Mouse (Mus musculus) liver, embryonic 11.5 days (tissue): ENCODE measurements around the gene Stx3. TPM values are rescaled to one million over a fixed set of nuclear protein-coding genes. Genes with fewer than 3 reads are reported as not detected.
A peak's percentile ranks its signal among the peaks of the same experiment; 100 is the strongest.

ENCODE experiments used
- ATAC-seq: fragments of 200-750 bp; cut with Nextera tagmentation; replicated peaks from 2 replicates; pipeline ENCODE4 v1.8.0; 2017; ENCODE audit warnings: moderate number of reproducible peaks, mild to moderate bottlenecking, moderate TSS enrichment, moderate library complexity; ENCODE audit not compliant: low FRiP score
- DNase-seq: peaks from one replicate; pipeline ENCODE4 v3.0.0-alpha.2; 2017; ENCODE audit warnings: low spot score
- H3K27ac ChIP-seq: fragments of 300-500 bp; sonication (generic); 2 replicates; pipeline ENCODE4 v1.5.1; 2014; ENCODE audit warnings: mild to moderate bottlenecking, low read depth, low read length, control low read depth
- H3K27me3 ChIP-seq: fragments of 300-500 bp; sonication (generic); replicated peaks from 2 replicates; pipeline ENCODE4 v1.6.1; 2014; ENCODE audit warnings: low read length, mixed read lengths; ENCODE audit not compliant: control insufficient read depth, insufficient read depth
- H3K36me3 ChIP-seq: fragments of 300-500 bp; sonication (generic); 2 replicates; pipeline ENCODE4 v1.6.1; 2014; ENCODE audit warnings: mild to moderate bottlenecking, low read length, moderate library complexity, mixed read lengths; ENCODE audit not compliant: control insufficient read depth, insufficient read depth
- H3K4me1 ChIP-seq: fragments of 300-500 bp; sonication (generic); replicated peaks from 2 replicates; pipeline ENCODE4 v1.6.1; 2014; ENCODE audit warnings: low read length, mixed read lengths; ENCODE audit not compliant: control insufficient read depth, insufficient read depth
- H3K4me2 ChIP-seq: fragments of 300-500 bp; sonication (generic); 2 replicates; pipeline ENCODE4 v1.6.1; 2014; ENCODE audit warnings: mild to moderate bottlenecking, control low read depth, moderate library complexity
- H3K4me3 ChIP-seq: fragments of 300-500 bp; sonication (generic); 2 replicates; pipeline ENCODE4 v1.5.1; 2014; ENCODE audit warnings: low read depth, low read length, control low read depth
- H3K9ac ChIP-seq: fragments of 300-500 bp; sonication (generic); 2 replicates; pipeline ENCODE4 v1.6.1; 2014; ENCODE audit warnings: low read depth, low read length, control low read depth
- H3K9me3 ChIP-seq: fragments of 300-500 bp; sonication (generic); 2 replicates; pipeline ENCODE4 v1.6.1; 2016; ENCODE audit warnings: low read length, inconsistent platforms, mixed read lengths; ENCODE audit not compliant: control insufficient read depth
- WGBS: fragments of 180-500 bp; shearing (Covaris S2); extraction: QIAGEN DNeasy Blood & Tissue Kit; methylation state at CpG from one replicate; pipeline ENCODE4 v1.1.7; 2014; 5-methylcytosine and 5-hydroxymethylcytosine counted together
- polyA plus RNA-seq: library from polyadenylated mRNA; unstranded; fragments of >200 nt; fragmentation: Nextera tagmentation; extraction: Ambion mirVana; gene quantifications from 2 replicates; pipeline ENCODE4 v1.2.1, GENCODE M21; 2014

Stx3 gene
- polyA plus RNA-seq, 1 experiment from 2014 or later = 5.0 TPM

- no peak overlapping the region for H3K4me3 ChIP-seq
- DNase-seq = no peak
- ATAC-seq = no peak
- no peaks in the 10 kb centered on the region for H3K9me3 ChIP-seq
- peak overlapping the region; percentile 59 for H3K4me2 ChIP-seq
- WGBS = 87% methylated on average over 5 of the region's 5 CpGs
- no peaks in the 10 kb centered on the region for H3K4me1 ChIP-seq
- H3K9ac ChIP-seq = no peak overlapping the region
- H3K27ac ChIP-seq = no peak overlapping the region
- H3K27me3 ChIP-seq = no peaks in the 10 kb centered on the region
- H3K36me3 ChIP-seq = peaks cover 6% of the 10 kb centered on the region; the same call in 1 of the 2 replicates
These were observed 49.8 kb downstream of the Stx3 start for GRCm38 (mm10) chr19:11769257-11769920.

GRCm38 (mm10) chr19:11768163-11768562 is 51.0 kb downstream of the Stx3 start:
- 9% methylated on average over 3 of the region's 3 CpGs for WGBS
- DNase-seq = no peak
- Histone ChIP-seq H3K4me2 (no peak overlapping the region), H3K9me3 (no peaks in the 10 kb centered on the region), H3K36me3 (peaks cover 2% of the 10 kb centered on the region; the same call in 1 of the 2 replicates), H3K4me1 (no peaks in the 10 kb centered on the region), H3K9ac (no peak overlapping the region), H3K27me3 (no peaks in the 10 kb centered on the region), H3K4me3 (no peak overlapping the region), H3K27ac (no peak overlapping the region)
- no peak for ATAC-seq

GRCm38 (mm10) chr19:11766413-11766812 is 52.8 kb downstream of the Stx3 start:
- no peaks in the 10 kb centered on the region for H3K4me1 ChIP-seq
- H3K27ac ChIP-seq = no peak overlapping the region
- no peak overlapping the region for H3K4me2 ChIP-seq
- H3K9me3 ChIP-seq = no peaks in the 10 kb centered on the region
- DNase-seq = no peak
- ATAC-seq = no peak
- 51% methylated on average over 4 of the region's 4 CpGs for WGBS
- H3K27me3 ChIP-seq = no peaks in the 10 kb centered on the region
- H3K9ac ChIP-seq = no peak overlapping the region
- no peaks in the 10 kb centered on the region for H3K36me3 ChIP-seq
- no peak overlapping the region for H3K4me3 ChIP-seq

GRCm38 (mm10) chr19:11765059-11765458 is 54.1 kb downstream of the Stx3 start:
- Histone ChIP-seq H3K9ac (no peak overlapping the region), H3K4me1 (no peaks in the 10 kb centered on the region), H3K36me3 (no peaks in the 10 kb centered on the region), H3K27ac (no peak overlapping the region), H3K4me2 (no peak overlapping the region), H3K9me3 (no peaks in the 10 kb centered on the region), H3K4me3 (no peak overlapping the region), H3K27me3 (no peaks in the 10 kb centered on the region)
- 70% methylated on average over 3 of the region's 3 CpGs for WGBS
- DNase-seq (no peak), ATAC-seq (no peak)

DNA sequence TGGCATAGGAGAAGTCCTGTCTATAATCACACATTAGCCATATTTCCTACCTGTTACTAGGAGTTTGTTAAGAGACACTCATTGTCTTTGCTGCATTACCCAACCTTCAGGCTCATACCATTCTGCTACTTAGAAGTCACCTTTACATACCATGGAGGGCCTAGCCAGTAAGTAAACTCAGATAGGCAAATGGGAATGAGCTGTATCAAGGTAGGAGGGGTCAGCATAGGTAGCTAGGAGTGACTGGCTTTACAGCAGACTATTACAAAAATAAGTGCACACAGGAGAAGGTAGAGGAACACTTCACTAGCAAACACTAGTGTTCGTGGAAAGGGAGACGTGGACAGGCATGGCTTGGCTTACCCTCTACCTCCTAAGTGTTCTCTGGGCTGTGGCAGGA is 71.9 kb downstream of the Stx3 start, which contains the start of gene Gif:
Gene Gif, plus strand, starts transcription at position 257 of the 400 bp plus-strand sequence.
- H3K36me3 ChIP-seq = no peaks in the 10 kb centered on the region
- no peak within 1 kb of the TSS for H3K27ac ChIP-seq
- ATAC-seq (no peak), DNase-seq (no peak)
- no peaks in the 10 kb centered on the region for H3K4me1 ChIP-seq
- no peak within 1 kb of the TSS for H3K9ac ChIP-seq
- WGBS = 85% methylated on average over 2 of the region's 2 CpGs
- H3K4me2 ChIP-seq = no peak within 1 kb of the TSS
- no peaks in the 10 kb centered on the region for H3K27me3 ChIP-seq
- H3K9me3 ChIP-seq = no peaks in the 10 kb centered on the region
- H3K4me3 ChIP-seq = no peak within 1 kb of the TSS

DNA sequence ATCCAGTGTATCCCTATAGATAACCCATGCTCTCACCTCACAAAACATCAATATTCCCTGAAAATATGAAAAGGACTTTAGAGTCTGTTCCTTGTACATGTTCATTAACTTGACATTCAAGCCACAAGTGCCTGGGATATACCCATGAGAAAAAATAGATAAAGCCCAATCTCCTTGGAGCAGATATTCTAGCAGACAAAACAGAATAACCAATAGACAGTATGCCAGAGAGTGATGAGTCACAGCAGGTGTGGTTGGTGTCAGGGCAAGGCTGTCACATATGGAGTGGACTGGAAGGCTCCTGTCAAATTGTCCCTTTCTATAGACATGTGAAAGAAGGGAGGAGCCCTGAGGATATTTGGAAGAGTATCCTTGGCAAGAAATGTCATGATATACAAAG is 73.5 kb downstream of the Stx3 start:
- Histone ChIP-seq H3K4me2 (no peak overlapping the region), H3K4me1 (no peaks in the 10 kb centered on the region), H3K9ac (no peak overlapping the region), H3K4me3 (no peak overlapping the region), H3K9me3 (no peaks in the 10 kb centered on the region), H3K36me3 (no peaks in the 10 kb centered on the region), H3K27me3 (no peaks in the 10 kb centered on the region), H3K27ac (no peak overlapping the region)
- ATAC-seq (peak; percentile 85), DNase-seq (no peak)

DNA sequence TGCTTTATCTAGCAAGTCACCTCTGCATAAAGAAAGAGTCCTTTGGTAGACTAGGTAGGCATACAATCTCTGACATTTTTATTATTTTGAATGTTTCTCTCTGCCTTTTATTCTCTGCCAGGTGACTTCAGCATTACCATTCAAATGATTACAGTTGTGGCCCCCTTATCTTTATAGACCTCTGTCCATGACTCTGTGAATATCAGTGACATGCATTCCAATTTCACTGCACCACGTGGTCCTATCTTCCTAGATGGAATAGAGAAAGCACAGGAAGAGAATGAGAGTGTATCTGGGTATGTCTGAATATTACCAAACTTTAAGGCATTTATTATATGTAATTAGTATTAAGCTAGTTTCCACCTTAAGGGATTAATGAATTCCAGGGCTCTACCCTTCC is 82.7 kb downstream of the Stx3 start:
- no peaks in the 10 kb centered on the region for H3K9me3 ChIP-seq
- H3K36me3 ChIP-seq = no peaks in the 10 kb centered on the region
- H3K27me3 ChIP-seq = no peaks in the 10 kb centered on the region
- H3K27ac ChIP-seq = no peak overlapping the region
- DNase-seq (no peak), ATAC-seq (peak; percentile 65; the same call in 1 of the 2 replicates)
- no peak overlapping the region for H3K4me3 ChIP-seq
- H3K4me1 ChIP-seq = no peaks in the 10 kb centered on the region; the same call in 1 of the 2 replicates
- 37% methylated on average over 1 of the region's 1 CpGs for whole genome bisulfite sequencing
- no peak overlapping the region for H3K9ac ChIP-seq
- H3K4me2 ChIP-seq = no peak overlapping the region

DNA sequence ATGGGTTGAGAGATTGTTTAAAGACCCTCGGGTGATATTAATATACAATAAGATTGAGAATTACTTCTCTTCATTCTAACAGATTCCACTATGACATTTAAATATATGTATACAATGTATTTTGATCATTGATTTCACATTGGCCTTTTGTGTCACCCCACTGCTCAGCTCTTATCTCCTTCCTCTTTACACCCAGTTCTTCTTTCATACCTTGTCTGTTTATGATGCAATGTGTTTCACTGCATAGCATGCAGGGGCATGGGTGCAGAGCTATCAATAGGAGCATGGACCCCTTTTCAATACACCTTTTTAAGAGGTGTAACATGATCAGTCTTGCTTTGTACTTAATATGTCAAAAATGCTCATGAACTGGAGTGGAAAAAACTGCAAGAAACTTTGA is 88.9 kb downstream of the Stx3 start:
- DNase-seq (no peak), ATAC-seq (no peak)
- Histone ChIP-seq H3K27me3 (no peaks in the 10 kb centered on the region), H3K4me3 (no peak overlapping the region), H3K36me3 (no peaks in the 10 kb centered on the region), H3K9me3 (no peaks in the 10 kb centered on the region), H3K27ac (no peak overlapping the region), H3K4me1 (0 out of 2 replicates have a peak, but pooled peaks cover 3% of the 10 kb centered on the region), H3K4me2 (no peak overlapping the region), H3K9ac (no peak overlapping the region)
- WGBS = 71% methylated on average over 1 of the region's 1 CpGs

GRCm38 (mm10) chr19:11727304-11727703 is 91.9 kb downstream of the Stx3 start:
- Histone ChIP-seq H3K9me3 (no peaks in the 10 kb centered on the region), H3K27ac (peak overlapping the region; percentile 39; the same call in 1 of the 2 replicates), H3K36me3 (no peaks in the 10 kb centered on the region), H3K9ac (no peak overlapping the region), H3K27me3 (no peaks in the 10 kb centered on the region), H3K4me3 (no peak overlapping the region), H3K4me1 (0 out of 2 replicates have a peak, but pooled peaks cover 3% of the 10 kb centered on the region), H3K4me2 (no peak overlapping the region)
- WGBS = 72% methylated on average over 5 of the region's 5 CpGs
- ATAC-seq = peak; percentile 84
- no peak for DNase-seq
